Mouse (Mus musculus) forebrain, embryonic 12.5 days (tissue): Measurements from ENCODE around the gene Sp1. TPM values are rescaled to one million over a fixed set of nuclear protein-coding genes. Genes with fewer than 3 reads are reported as not detected.

Source experiments
- ATAC-seq: fragments of 200-750 bp; cut with Nextera tagmentation; 2 replicates; pipeline ENCODE4 v1.8.0; 2017; ENCODE audit warnings: moderate TSS enrichment; ENCODE audit not compliant: low FRiP score
- H3K27ac ChIP-seq: fragments of 300-500 bp; sonication (generic); 2 replicates; pipeline ENCODE4 v1.5.1; 2016; ENCODE audit warnings: mild to moderate bottlenecking
- H3K27me3 ChIP-seq: fragments of 300-500 bp; sonication (generic); 2 replicates; pipeline ENCODE4 v1.6.1; 2016; ENCODE audit warnings: mild to moderate bottlenecking
- H3K36me3 ChIP-seq: fragments of 300-500 bp; sonication (generic); replicated peaks from 2 replicates; pipeline ENCODE4 v1.6.1; 2016; ENCODE audit warnings: mild to moderate bottlenecking
- H3K4me1 ChIP-seq: fragments of 300-500 bp; sonication (generic); 2 replicates; pipeline ENCODE4 v1.6.1; 2016
- H3K4me2 ChIP-seq: fragments of 300-500 bp; sonication (generic); 2 replicates; pipeline ENCODE4 v1.6.1; 2016; ENCODE audit warnings: mild to moderate bottlenecking, moderate library complexity
- H3K4me3 ChIP-seq: fragments of 300-500 bp; sonication (generic); replicated peaks from 2 replicates; pipeline ENCODE4 v1.5.1; 2016; ENCODE audit warnings: mild to moderate bottlenecking
- H3K9ac ChIP-seq: fragments of 300-500 bp; sonication (generic); 2 replicates; pipeline ENCODE4 v1.6.1; 2016; ENCODE audit warnings: mild to moderate bottlenecking
- H3K9me3 ChIP-seq: fragments of 300-500 bp; sonication (generic); 2 replicates; pipeline ENCODE4 v1.6.1; 2016
- WGBS: fragments of 180-500 bp; shearing (Covaris S2); methylation state at CpG from one replicate; pipeline ENCODE4 v1.1.7; 2016; 5-methylcytosine and 5-hydroxymethylcytosine counted together
- polyA plus RNA-seq: library from polyadenylated mRNA; unstranded; fragments of >200 nt; fragmentation: Nextera tagmentation; extraction: Ambion mirVana; gene quantifications from 2 replicates; pipeline ENCODE4 v1.2.1, GENCODE M21; 2016

The Sp1 gene
- polyA plus RNA-seq, 1 experiment from 2014 or later, result 10.8 TPM

- peak; percentile 77 for ATAC-seq
- peak overlapping the region; percentile 65 for H3K4me2 ChIP-seq
- peak overlapping the region; percentile 88 for H3K4me3 ChIP-seq
- peaks cover 12% of the 10 kb centered on the region for H3K4me1 ChIP-seq
- H3K9ac ChIP-seq, result peak overlapping the region; percentile 95
- no peaks in the 10 kb centered on the region for H3K9me3 ChIP-seq
- no peaks in the 10 kb centered on the region for H3K27me3 ChIP-seq
- peaks cover 19% of the 10 kb centered on the region for H3K36me3 ChIP-seq
- H3K27ac ChIP-seq, result peak overlapping the region; percentile 98
- WGBS, result under 1% methylated on average over 38 of the region's 67 CpGs
These were observed 64.8 kb downstream of the Sp1 start for GRCm38 (mm10) chr15:102470605-102471294.

- Histone ChIP-seq H3K36me3 (peaks cover 24% of the 10 kb centered on the region), H3K9ac (peak overlapping the region; percentile 95), H3K27ac (peak overlapping the region; percentile 98; the same call in 1 of the 2 replicates), H3K4me1 (peaks cover 12% of the 10 kb centered on the region), H3K4me2 (peak overlapping the region; percentile 65), H3K9me3 (no peaks in the 10 kb centered on the region), H3K27me3 (no peaks in the 10 kb centered on the region), H3K4me3 (peak overlapping the region; percentile 88)
- under 1% methylated on average over 10 of the region's 10 CpGs for WGBS
- ATAC-seq, result no peak
These were observed 65.3 kb downstream of the Sp1 start for GRCm38 (mm10) chr15:102471295-102471645.

- Histone ChIP-seq H3K9ac (peak overlapping the region; percentile 95), H3K27me3 (no peaks in the 10 kb centered on the region), H3K27ac (no peak overlapping the region), H3K4me1 (peaks cover 12% of the 10 kb centered on the region), H3K36me3 (peaks cover 28% of the 10 kb centered on the region), H3K4me2 (peak overlapping the region; percentile 65), H3K4me3 (peak overlapping the region; percentile 88), H3K9me3 (no peaks in the 10 kb centered on the region)
- ATAC-seq, result no peak
These were observed 65.8 kb downstream of the Sp1 start for GRCm38 (mm10) chr15:102471727-102472126.

DNA sequence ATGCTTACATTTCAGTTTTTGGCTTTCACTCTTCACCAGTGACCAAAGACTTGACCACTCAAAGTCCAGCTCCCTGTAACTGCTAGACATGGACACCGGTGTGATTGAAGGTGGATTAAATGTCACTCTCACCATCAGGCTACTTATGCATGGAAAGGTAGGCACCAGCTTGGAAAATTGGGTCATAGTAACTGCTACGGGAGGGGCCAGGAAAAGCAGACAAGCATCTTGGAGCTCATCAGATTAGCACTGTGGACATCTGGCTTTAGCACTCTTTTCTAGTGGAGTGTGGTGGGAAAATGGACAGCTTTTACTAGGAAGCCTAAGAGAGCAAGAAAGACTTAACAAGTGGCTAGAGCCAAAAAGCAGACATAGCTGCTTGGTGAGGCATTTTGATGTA lies 67.3 kb downstream of the Sp1 start:
- H3K36me3 ChIP-seq, result peaks cover 43% of the 10 kb centered on the region
- no peaks in the 10 kb centered on the region for H3K27me3 ChIP-seq
- H3K9ac ChIP-seq, result no peak overlapping the region
- WGBS, result 79% methylated on average over 2 of the region's 2 CpGs
- H3K27ac ChIP-seq, result no peak overlapping the region
- peaks cover 12% of the 10 kb centered on the region for H3K4me1 ChIP-seq
- H3K9me3 ChIP-seq, result no peaks in the 10 kb centered on the region
- H3K4me2 ChIP-seq, result peak overlapping the region; percentile 19; the same call in 1 of the 2 replicates
- H3K4me3 ChIP-seq, result no peak overlapping the region
- no peak for ATAC-seq

- H3K27ac ChIP-seq, result no peak overlapping the region
- H3K4me1 ChIP-seq, result peaks cover 12% of the 10 kb centered on the region
- H3K36me3 ChIP-seq, result peaks cover 54% of the 10 kb centered on the region
- no peak overlapping the region for H3K4me2 ChIP-seq
- H3K9ac ChIP-seq, result no peak overlapping the region
- 98% methylated on average over 2 of the region's 2 CpGs for WGBS
- H3K4me3 ChIP-seq, result no peak overlapping the region
- H3K9me3 ChIP-seq, result no peaks in the 10 kb centered on the region
- H3K27me3 ChIP-seq, result no peaks in the 10 kb centered on the region
- ATAC-seq, result no peak
These were observed 68.6 kb downstream of the Sp1 start for GRCm38 (mm10) chr15:102474520-102474919.

DNA sequence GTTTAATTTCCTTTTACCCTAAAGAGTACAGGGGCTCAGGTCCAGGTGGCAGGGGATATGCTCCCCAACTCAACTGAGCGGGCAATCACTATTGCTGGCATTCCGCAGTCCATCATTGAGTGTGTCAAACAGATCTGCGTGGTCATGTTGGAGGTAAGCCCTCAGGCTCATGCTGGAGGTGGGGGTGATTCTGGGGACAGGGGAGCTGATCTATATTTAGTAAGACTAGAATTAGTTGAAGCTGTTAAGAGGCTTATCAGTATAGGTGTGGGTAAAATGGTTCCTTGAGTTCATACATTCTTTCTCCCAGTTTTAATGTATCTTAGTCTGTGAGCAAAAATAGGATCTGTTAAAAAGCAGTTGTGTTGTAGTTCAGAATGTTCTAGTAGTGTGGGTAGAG lies 77.2 kb downstream of the Sp1 start:
- H3K27ac ChIP-seq, result no peak overlapping the region
- 98% methylated on average over 3 of the region's 3 CpGs for WGBS
- no peak overlapping the region for H3K4me3 ChIP-seq
- no peak overlapping the region for H3K4me2 ChIP-seq
- no peak for ATAC-seq
- H3K36me3 ChIP-seq, result peaks cover 84% of the 10 kb centered on the region
- H3K4me1 ChIP-seq, result no peaks in the 10 kb centered on the region
- H3K9me3 ChIP-seq, result no peaks in the 10 kb centered on the region
- no peaks in the 10 kb centered on the region for H3K27me3 ChIP-seq
- no peak overlapping the region for H3K9ac ChIP-seq

- Histone ChIP-seq H3K4me2 (no peak overlapping the region), H3K9ac (no peak overlapping the region), H3K27me3 (no peaks in the 10 kb centered on the region), H3K27ac (no peak overlapping the region), H3K9me3 (no peaks in the 10 kb centered on the region), H3K36me3 (peaks cover 86% of the 10 kb centered on the region), H3K4me3 (no peak overlapping the region), H3K4me1 (no peaks in the 10 kb centered on the region)
- WGBS, result 93% methylated on average over 12 of the region's 12 CpGs
- no peak for ATAC-seq
These were observed 79.9 kb downstream of the Sp1 start for GRCm38 (mm10) chr15:102485853-102486252.

Other genes with a start within 250 kb of the Sp1 start
- gene Zfp740, start 202.9 kb upstream of the Sp1 start, polyA plus RNA-seq, result 127 and 132 TPM in 2 replicates
- gene Csad, start 201.4 kb upstream of the Sp1 start, polyA plus RNA-seq, result 46.2 and 51.8 TPM in 2 replicates
- 0.65 and 0.88 TPM in 2 replicates for gene Itgb7, start 174.2 kb upstream of the Sp1 start, polyA plus RNA-seq
- 13.1 and 16.7 TPM in 2 replicates for gene Rarg, start 148.6 kb upstream of the Sp1 start, polyA plus RNA-seq
- 0.09 and 0.17 TPM in 2 replicates for gene Gm9918, start 135.6 kb upstream of the Sp1 start, polyA plus RNA-seq
- 48.9 and 50.5 TPM in 2 replicates for gene Mfsd5, start 126.7 kb upstream of the Sp1 start, polyA plus RNA-seq
- gene Espl1, start 109.9 kb upstream of the Sp1 start, polyA plus RNA-seq, result 36.9 and 42.3 TPM in 2 replicates
- 352 and 355 TPM in 2 replicates for gene Pfdn5, start 80.0 kb upstream of the Sp1 start, polyA plus RNA-seq
- gene Myg1, start 74.4 kb upstream of the Sp1 start, polyA plus RNA-seq, result 105 and 110 TPM in 2 replicates
- gene Aaas, start 55.4 kb upstream of the Sp1 start, polyA plus RNA-seq, result 75.0 and 78.2 TPM in 2 replicates
- gene Sp7, start 39.0 kb upstream of the Sp1 start, polyA plus RNA-seq, result 0.32 and 0.46 TPM in 2 replicates
- gene Amhr2, start 39.2 kb downstream of the Sp1 start, polyA plus RNA-seq, result 0.22 TPM in 2 replicates
- 82.9 and 86.9 TPM in 2 replicates for gene Prr13, start 52.9 kb downstream of the Sp1 start, polyA plus RNA-seq
- 191 and 192 TPM in 2 replicates for gene Pcbp2, start 64.4 kb downstream of the Sp1 start, polyA plus RNA-seq
- gene Gm10337, start 97.6 kb downstream of the Sp1 start, polyA plus RNA-seq, result 3.9 and 7.9 TPM in 2 replicates
- gene Map3k12, start 110.9 kb downstream of the Sp1 start, polyA plus RNA-seq, result 39.4 and 40.1 TPM in 2 replicates
- gene Tarbp2, start 112.0 kb downstream of the Sp1 start, polyA plus RNA-seq, result 91.9 and 93.5 TPM in 2 replicates
- 2.7 and 2.9 TPM in 2 replicates for gene Npff, start 118.8 kb downstream of the Sp1 start, polyA plus RNA-seq
- gene Gm28047, start 218.9 kb downstream of the Sp1 start, polyA plus RNA-seq, result 0.40 TPM in 1 of 2 replicates, not detected in the other
- gene Atf7, start 219.3 kb downstream of the Sp1 start, polyA plus RNA-seq, result 21.6 and 22.7 TPM in 2 replicates